Mouse (Mus musculus) cerebellum, adult 2 months (tissue): Measurements from ENCODE around the gene M1ap.

Experiments
- CTCF ChIP-seq: fragments of 200-500 bp; IDR thresholded peaks from 2 replicates; pipeline ENCODE4 v1.5.1; 2011; ENCODE audit warnings: low read depth, mild to moderate bottlenecking, control low read depth, low read length, moderate library complexity, borderline replicate concordance; ENCODE audit not compliant: insufficient read depth
- POLR2A ChIP-seq: fragments of 200-500 bp; IDR thresholded peaks from 2 replicates; pipeline ENCODE4 v1.6.1; 2011; ENCODE audit warnings: low read length, control low read depth, borderline replicate concordance; ENCODE audit not compliant: insufficient read depth

- TF ChIP-seq CTCF (no peak), POLR2A (no peak)
Observed at GRCm38 (mm10) chr6:83023786-83024185, 77.1 kb downstream of the M1ap start.
